Mouse (Mus musculus) megakaryocyte, embryonic 14.5 days (primary cell): ENCODE results near the gene Pes1. TPM values are rescaled to one million over a fixed set of nuclear protein-coding genes. Genes with fewer than 3 reads are reported as not detected.
"Not testable (repeated sequence)": the region's sequence is repeated elsewhere in the genome, so short reads cannot be mapped to it uniquely, and the experiment has no call there.

ENCODE experiments used
- H3K27me3 ChIP-seq: replicated peaks from 2 replicates; pipeline ENCODE3; 2012; ENCODE audit warnings: inconsistent platforms
- H3K36me3 ChIP-seq: replicated peaks from 2 replicates; pipeline ENCODE3; 2012; ENCODE audit warnings: low read length, inconsistent platforms, mixed read lengths
- H3K4me1 ChIP-seq: 2 replicates; pipeline ENCODE4 v1.6.1; 2012; ENCODE audit warnings: inconsistent platforms
- H3K4me3 ChIP-seq: replicated peaks from 2 replicates; pipeline ENCODE3; 2012; ENCODE audit warnings: moderate library complexity, mild to moderate bottlenecking, inconsistent platforms
- H3K9me3 ChIP-seq: 2 replicates; pipeline ENCODE4 v1.6.1; 2012; ENCODE audit warnings: inconsistent platforms
- FLI1 ChIP-seq: IDR thresholded peaks from 2 replicates; pipeline ENCODE4 v1.6.1; 2012; ENCODE audit warnings: low read length, inconsistent platforms, mixed read lengths
- GATA1 ChIP-seq: IDR thresholded peaks from 3 replicates; pipeline ENCODE4 v1.6.1; 2012; ENCODE audit warnings: mixed read lengths, low read length, inconsistent platforms, borderline replicate concordance
- polyA plus RNA-seq: library from polyadenylated mRNA; stranded (reverse); fragments of >175 nt; gene quantifications from 2 replicates; pipeline ENCODE4 v1.2.3, GENCODE M21; 2012; ENCODE audit warnings: low replicate concordance; ENCODE audit not compliant: insufficient read depth

The Pes1 gene
- polyA plus RNA-seq, 1 experiment = 39.9 TPM

GRCm38 (mm10) chr11:3931511-3932211 is 32.1 kb upstream of the Pes1 start, which contains the start of gene Tcn2:
Tcn2 (minus strand) TSS chr11:3932159.
- peak within 1 kb of the TSS; percentile 93 for H3K4me3 ChIP-seq
- TF ChIP-seq FLI1 (no peak), GATA1 (no peak)
- H3K27me3 ChIP-seq = peaks cover 34% of the 10 kb centered on the region
- H3K9me3 ChIP-seq = no peaks in the 10 kb centered on the region
- H3K4me1 ChIP-seq = peaks cover 26% of the 10 kb centered on the region
- peaks cover 4% of the 10 kb centered on the region for H3K36me3 ChIP-seq

DNA sequence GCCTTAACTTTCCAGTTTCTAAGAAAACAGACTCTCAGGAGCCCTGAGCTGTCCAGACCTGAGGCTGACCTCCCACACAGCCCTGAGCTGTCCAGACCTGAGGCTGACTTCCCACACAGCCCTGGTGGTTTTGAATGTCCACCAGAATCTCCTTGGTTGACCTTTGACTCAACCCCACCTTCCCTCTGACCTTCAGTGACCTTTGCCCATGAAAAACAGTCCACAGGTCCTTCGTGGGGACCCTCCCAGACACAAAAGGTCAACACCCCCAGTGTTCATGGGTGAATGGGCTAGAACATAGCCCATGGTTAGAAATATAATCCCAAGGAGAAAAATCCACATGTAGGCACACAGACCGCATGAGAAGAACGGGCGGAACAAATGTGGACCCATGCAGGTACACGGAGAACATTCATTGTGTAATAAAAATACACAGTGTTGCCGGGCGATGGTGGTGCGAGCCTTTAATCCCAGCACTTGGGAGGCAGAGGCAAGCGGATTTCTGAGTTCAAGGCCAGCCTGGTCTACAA is 30.0 kb upstream of the Pes1 start:
- no peak overlapping the region for H3K4me3 ChIP-seq
- TF ChIP-seq FLI1 = no peak
- TF ChIP-seq GATA1 = no peak
- H3K9me3 ChIP-seq = no peaks in the 10 kb centered on the region
- no peaks in the 10 kb centered on the region for H3K36me3 ChIP-seq
- peaks cover 34% of the 10 kb centered on the region for H3K27me3 ChIP-seq
- H3K4me1 ChIP-seq = peaks cover 26% of the 10 kb centered on the region

DNA sequence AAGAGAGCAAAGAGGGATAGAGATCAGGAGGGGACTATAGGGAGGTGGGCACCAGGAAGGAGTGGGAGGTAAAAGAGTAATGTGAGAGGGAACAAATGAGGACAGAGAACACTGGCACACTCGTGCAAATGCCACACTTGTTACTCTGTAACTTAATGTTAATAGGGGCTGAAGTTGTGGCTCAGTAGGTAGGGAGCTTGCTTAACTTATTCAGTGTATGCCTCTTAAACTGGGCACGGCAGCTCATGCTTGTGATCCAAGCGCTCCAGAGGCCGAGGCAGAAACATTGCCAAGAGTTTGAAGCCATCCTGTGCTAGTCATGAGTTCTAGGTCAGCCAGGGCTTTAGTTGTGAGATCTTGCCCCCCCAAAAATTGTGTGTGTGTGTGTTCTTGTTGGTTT is 28.6 kb upstream of the Pes1 start:
- Histone ChIP-seq H3K9me3 (no peaks in the 10 kb centered on the region), H3K4me3 (no peak overlapping the region), H3K27me3 (peaks cover 32% of the 10 kb centered on the region), H3K4me1 (peaks cover 26% of the 10 kb centered on the region), H3K36me3 (no peaks in the 10 kb centered on the region)
- TF ChIP-seq GATA1 (no peak), FLI1 (no peak)

DNA sequence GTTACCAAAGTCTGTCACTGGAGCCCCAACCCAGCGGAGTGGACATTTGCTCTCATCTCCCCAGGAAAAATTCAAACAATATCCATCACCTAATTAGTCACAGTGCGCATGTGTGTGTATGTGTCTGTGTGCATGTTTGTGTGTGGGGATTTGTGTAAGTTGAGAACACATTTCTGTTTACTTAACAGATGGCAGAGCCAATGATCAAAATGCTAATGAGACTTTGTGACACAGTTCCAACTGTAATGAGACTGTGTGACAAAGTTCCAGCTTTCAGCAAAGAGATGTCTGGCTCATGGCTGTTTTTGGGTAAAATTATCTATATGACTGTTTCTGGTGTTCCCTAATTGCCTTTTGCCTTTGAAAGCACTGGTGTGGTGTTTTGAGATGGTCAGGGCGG is 27.5 kb upstream of the Pes1 start:
- Histone ChIP-seq H3K27me3 (peaks cover 30% of the 10 kb centered on the region), H3K36me3 (no peaks in the 10 kb centered on the region), H3K4me3 (no peak overlapping the region), H3K4me1 (peaks cover 20% of the 10 kb centered on the region), H3K9me3 (no peaks in the 10 kb centered on the region)
- TF ChIP-seq GATA1 (no peak), FLI1 (no peak)

- no peaks in the 10 kb centered on the region for H3K36me3 ChIP-seq
- H3K27me3 ChIP-seq = peaks cover 34% of the 10 kb centered on the region
- H3K9me3 ChIP-seq = peaks cover 4% of the 10 kb centered on the region
- TF ChIP-seq FLI1 (no peak), GATA1 (no peak)
- peaks cover 10% of the 10 kb centered on the region for H3K4me1 ChIP-seq
- H3K4me3 ChIP-seq = no peak overlapping the region
Measured at GRCm38 (mm10) chr11:3937321-3937874, 26.4 kb upstream of the Pes1 start.

- TF ChIP-seq GATA1 = no peak
- no peak for TF ChIP-seq FLI1
- H3K9me3 ChIP-seq = peaks cover 7% of the 10 kb centered on the region
- H3K4me3 ChIP-seq = no peak overlapping the region
- H3K27me3 ChIP-seq = peaks cover 33% of the 10 kb centered on the region
- H3K4me1 ChIP-seq = 0 out of 2 replicates have a peak, but pooled peaks cover 2% of the 10 kb centered on the region
- no peaks in the 10 kb centered on the region for H3K36me3 ChIP-seq
Measured at GRCm38 (mm10) chr11:3941371-3941770, 22.4 kb upstream of the Pes1 start.

- Histone ChIP-seq H3K4me3 (no peak overlapping the region), H3K36me3 (no peaks in the 10 kb centered on the region), H3K27me3 (peaks cover 16% of the 10 kb centered on the region), H3K9me3 (peaks cover 7% of the 10 kb centered on the region), H3K4me1 (0 out of 2 replicates have a peak, but pooled peaks cover 2% of the 10 kb centered on the region)
- TF ChIP-seq FLI1 (no peak), GATA1 (no peak)
Measured at GRCm38 (mm10) chr11:3946386-3946785, 17.4 kb upstream of the Pes1 start.

DNA sequence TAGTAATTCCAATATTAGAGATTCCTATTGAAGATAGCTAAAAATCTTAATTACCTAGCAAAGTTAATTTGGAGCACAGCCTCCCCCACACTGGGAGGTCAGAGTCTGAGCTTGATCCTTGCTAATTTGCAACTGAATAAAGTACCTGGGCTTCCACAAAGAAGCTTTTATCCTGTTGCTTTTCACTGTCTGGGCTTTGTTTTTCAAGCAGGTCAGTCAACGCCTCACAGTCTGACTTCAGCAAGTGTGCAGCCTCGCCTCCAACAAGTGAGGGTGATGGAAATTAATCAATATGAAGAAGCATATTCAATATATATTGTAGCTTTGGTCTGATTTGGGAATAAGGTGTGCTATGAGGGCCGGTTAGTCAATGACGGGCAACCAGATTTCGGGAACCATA is 8.9 kb upstream of the Pes1 start:
- not testable (repeated sequence) for H3K27me3 ChIP-seq, H3K9me3 ChIP-seq, H3K36me3 ChIP-seq, H3K4me1 ChIP-seq, H3K4me3 ChIP-seq

- not testable (repeated sequence) for H3K4me3 ChIP-seq, H3K4me1 ChIP-seq, H3K9me3 ChIP-seq, H3K27me3 ChIP-seq, H3K36me3 ChIP-seq
Measured at GRCm38 (mm10) chr11:3955371-3955770, 8.4 kb upstream of the Pes1 start.

- H3K27me3 ChIP-seq = peaks cover 8% of the 10 kb centered on the region
- no peak for TF ChIP-seq FLI1
- no peak for TF ChIP-seq GATA1
- H3K36me3 ChIP-seq = no peaks in the 10 kb centered on the region
- H3K4me3 ChIP-seq = no peak overlapping the region
- H3K9me3 ChIP-seq = no peaks in the 10 kb centered on the region; the same call in 1 of the 2 replicates
- H3K4me1 ChIP-seq = peaks cover 41% of the 10 kb centered on the region
Measured at GRCm38 (mm10) chr11:3960901-3961300, 2.9 kb upstream of the Pes1 start.
